Mouse (Mus musculus) kidney, postnatal 4 days (tissue): ENCODE measurements around the gene Kdm2b.

Experiments
- DNase-seq, 2 experiments: peaks; one replicate each; pipeline ENCODE4 v3.0.0; 2021; ENCODE audit warnings: mixed read lengths in 2 of 2

Gene Kdm2b

GRCm38 (mm10) chr5:122971438-122971837 lies 18.2 kb downstream of the Kdm2b start:
- DNase-seq = no peak

DNA sequence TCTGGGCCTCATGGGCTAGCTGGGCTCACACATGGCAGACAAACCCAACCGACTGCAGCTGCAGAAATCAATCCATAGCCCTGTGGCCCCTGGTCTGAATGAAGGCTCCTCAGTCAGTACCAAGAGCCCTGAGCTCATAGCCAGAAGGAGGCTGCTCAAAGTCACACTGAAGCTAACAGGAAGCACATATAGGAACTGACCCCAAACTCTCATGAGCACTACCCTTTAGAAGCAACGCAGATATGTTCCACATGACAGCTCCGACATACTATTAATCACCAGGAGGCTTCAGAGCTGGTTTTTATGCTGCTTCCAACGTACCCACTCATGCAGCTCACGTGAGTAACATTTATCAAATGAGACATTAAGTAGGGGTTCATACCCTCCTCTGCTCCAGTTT lies 19.6 kb downstream of the Kdm2b start:
- DNase-seq = no peak

- DNase-seq = peak; percentile 89 to 91
Observed at GRCm38 (mm10) chr5:122968322-122968721, 21.3 kb downstream of the Kdm2b start.

DNA sequence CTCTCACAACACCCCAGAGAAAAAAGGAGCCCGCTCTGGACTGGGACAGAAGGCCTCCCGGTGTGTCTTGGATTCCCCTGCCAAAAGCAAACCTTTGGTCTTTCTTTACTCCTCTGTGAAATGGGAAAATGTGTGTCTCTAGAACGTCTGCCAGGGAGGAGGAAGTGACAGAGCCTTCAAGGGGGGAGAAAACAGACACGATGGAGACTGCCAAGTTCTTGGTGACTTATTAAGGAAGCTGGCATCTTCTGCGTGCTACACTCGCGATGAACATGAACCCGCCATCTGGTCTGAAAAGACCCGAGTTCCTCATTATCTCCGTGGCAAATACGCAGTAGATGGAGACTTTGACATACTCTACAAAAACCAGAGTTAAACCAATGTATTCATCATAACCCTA lies 24.2 kb downstream of the Kdm2b start:
- no peak for DNase-seq

- no peak for DNase-seq
Observed at GRCm38 (mm10) chr5:122964853-122965252, 24.8 kb downstream of the Kdm2b start.

- DNase-seq = peak; percentile 53 to 67
Observed at GRCm38 (mm10) chr5:122961905-122962304, 27.7 kb downstream of the Kdm2b start.

GRCm38 (mm10) chr5:122959391-122959790 lies 30.2 kb downstream of the Kdm2b start:
- DNase-seq = no peak

DNA sequence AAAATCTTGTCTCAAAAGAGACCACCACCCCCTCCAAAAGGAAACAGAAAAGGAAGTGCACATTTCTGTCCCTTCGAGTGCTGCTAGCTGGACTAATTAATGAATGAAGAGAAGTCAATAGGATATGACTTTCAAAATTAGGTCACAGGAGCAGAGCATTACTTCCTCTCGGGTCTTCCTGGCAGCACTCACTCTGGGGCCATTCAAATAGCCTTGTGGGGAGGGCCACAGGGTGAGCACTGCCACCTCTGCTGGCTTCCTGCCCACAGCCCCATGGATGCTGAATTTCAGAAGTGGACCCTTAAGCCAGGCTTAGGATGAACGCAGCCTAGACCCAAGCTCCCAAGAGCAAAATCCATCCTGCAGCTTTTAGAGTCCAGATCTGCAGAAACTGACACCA lies 33.6 kb downstream of the Kdm2b start:
- DNase-seq = no peak

GRCm38 (mm10) chr5:122951913-122952641 lies 37.5 kb downstream of the Kdm2b start:
- peak; percentile 47 to 61 for DNase-seq

- peak; percentile 77 to 87 for DNase-seq
Observed at GRCm38 (mm10) chr5:122951056-122951912, 38.3 kb downstream of the Kdm2b start.

DNA sequence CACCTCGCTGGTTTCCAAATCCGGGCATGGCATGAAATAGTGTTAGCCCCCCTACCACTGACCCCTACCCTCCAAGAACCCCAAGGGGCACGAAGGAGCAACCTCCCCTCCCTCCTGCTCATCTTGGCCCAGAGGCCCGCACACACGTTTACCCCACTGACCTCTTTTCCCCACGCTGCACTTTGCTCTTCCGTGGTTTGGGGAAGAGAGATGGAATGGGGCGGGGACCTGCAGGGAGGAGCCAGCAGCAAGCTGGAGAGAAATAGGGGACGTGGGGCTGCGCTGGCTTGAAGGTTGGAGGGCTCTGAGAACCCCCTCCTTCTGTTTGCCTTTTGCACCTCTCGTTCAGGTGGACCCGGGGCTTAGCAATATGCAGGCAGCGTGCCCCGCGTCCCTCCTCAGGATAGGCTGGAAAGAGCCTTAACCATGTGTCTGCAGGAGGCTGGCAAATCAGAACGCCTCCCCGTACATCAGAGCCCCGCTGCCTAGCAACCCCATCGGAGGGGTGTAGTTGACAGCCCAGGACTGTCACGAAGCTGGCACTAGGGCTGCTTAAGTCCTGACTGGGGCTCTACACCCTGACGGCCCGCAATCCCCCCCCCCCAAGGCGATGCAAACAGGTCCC lies 39.2 kb downstream of the Kdm2b start:
- peak; percentile 55 to 63 for DNase-seq

DNA sequence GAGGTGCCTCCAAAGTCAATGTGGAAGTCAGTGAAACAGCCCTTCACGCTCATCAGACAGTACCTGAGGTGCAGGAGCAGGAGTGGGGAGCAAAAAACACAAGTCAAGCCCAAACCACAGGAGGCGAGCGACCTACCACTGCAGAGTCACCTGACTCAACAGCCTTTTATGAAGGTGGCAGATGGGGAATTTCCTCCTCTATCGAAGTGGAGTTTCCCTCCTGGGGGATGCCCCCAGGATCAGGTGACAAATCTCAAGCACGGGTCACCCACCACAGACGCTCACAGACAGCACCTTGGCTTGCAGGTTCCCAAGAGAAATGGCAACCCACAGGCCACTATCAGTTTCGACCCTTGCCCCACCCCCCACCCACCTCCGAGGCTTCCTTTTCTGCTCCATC lies 40.5 kb downstream of the Kdm2b start:
- DNase-seq = no peak

DNA sequence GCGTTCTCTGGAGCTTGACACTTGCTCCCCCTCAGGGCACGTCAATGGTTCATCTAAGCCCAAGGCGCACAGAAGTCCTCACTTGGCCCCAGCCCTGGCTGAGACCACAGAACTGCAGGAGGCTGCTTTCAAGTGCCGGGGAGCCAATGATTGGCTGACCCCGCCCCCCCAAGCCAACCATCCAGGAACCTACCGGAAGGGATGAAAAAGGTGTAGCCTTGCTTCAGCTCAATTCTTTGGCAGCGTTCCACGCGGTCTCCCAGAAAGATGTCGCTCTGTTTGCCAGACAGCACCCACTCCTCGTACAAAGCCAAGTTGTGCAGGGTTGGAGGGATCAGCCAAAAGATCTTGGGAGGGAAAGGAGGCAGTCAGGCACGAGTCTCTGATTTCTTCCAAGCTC lies 42.1 kb downstream of the Kdm2b start:
- peak; percentile 53 to 66 for DNase-seq

DNA sequence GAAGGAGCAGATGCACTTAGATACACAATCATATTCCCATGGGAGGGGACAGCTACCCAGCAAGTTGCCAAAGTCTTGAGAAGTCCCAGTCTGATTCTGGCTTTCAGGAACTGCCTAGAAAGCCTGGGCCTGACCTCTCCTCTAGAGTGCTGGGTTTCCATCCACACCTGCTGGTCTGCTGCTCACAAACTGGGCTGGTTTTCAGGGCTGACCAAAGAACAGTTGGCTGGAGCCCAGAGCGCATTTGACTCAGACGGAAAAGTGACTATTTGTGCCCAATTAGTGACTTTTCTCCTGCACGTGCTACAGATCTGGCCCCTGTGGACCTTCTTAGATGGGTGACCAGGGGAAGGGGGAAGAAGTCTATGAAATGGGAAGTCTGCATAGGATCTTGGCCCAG lies 50.9 kb downstream of the Kdm2b start:
- DNase-seq = no peak

GRCm38 (mm10) chr5:122937958-122938540 lies 51.6 kb downstream of the Kdm2b start:
- no peak for DNase-seq

GRCm38 (mm10) chr5:122937031-122937430 lies 52.6 kb downstream of the Kdm2b start:
- no peak for DNase-seq

GRCm38 (mm10) chr5:122935810-122936209 lies 53.8 kb downstream of the Kdm2b start:
- no peak for DNase-seq

GRCm38 (mm10) chr5:122930991-122931390 lies 58.6 kb downstream of the Kdm2b start:
- DNase-seq = peak in 1 of 2 experiments; percentile 46

DNA sequence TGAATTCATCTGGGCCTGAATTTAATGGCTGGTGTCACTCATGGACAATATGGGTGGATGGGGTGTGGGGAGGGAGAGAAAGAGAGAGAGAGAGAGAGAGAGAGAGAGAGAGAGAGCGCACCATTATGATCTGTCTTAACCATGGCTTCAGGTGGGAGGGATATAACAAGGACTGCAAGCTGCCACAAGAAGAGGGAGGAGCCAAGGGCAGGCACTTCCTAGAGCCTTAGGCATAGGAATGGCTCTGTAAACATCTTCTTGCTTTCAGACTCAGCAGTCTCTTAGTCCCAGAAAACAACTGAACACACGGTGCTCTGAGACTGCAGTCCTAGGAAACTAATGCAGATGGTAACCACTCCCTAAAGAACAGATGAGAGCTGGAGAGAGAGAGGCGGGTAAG lies 61.3 kb downstream of the Kdm2b start:
- DNase-seq = no peak

DNA sequence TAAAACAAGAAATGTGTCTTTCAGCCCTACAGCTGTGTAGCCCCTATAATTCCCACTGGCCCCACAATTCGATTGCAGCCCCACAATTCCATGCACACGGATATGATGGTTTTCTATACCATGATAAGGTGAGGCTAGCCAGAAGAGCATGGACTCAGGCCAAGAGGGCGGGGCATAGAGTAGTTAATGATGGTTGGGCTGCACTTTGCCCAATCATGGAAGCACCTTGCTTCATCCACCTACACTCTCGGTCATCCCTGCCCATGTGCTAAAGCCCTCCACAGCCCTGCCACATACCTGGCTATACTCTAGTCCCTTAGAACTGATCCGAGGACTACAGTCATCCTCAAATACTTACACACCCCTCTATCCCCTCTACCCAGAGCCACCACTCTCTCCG lies 61.9 kb downstream of the Kdm2b start:
- peak; percentile 18 to 30 for DNase-seq

DNA sequence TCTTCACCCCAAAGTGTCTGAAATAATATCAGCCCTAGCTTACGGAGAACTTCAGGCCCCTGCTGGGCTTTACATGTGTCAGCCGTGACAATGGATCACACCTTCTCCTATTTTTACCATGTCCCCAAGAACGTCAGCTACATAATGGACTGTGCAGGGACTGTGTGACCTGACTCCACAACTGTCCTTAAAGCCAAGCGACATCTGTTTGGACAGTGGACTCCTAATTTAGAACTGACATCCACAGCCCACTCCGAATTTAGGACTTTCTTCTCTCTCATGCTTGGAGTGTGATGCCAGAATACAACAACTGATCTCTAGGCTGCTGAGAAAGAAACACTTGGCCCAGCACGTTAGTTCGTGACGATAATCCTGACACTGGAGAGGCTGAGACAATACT lies 62.5 kb downstream of the Kdm2b start:
- DNase-seq = no peak

- no peak for DNase-seq
Observed at GRCm38 (mm10) chr5:122926341-122926740, 63.3 kb downstream of the Kdm2b start.

DNA sequence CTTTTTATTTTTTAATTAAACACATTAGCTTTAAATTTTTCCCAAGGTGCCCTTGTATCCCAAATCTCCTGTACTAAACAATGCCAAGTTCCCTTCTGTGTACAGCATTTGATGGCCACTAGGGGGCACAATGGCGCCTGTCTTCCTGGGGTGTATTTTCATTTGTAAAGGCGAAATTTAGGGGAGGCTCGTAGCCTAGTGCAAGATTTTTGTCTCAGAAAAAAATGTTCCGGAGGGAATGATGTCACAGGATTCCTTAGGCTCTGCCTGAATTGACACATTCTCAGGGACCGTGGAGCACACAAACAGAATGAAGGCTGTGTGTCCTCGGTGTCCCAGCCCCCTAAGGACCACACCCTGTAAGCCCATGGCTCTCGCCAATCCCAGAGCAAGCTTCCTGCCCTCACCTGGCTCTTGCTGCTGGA lies 64.1 kb downstream of the Kdm2b start:
- DNase-seq = peak; percentile 81 to 84
